ENCODE assay signal across 21 mouse cellular contexts in genomic region chr6:113254899-113255298, GRCm38 (mm10). TPM values are rescaled to one million over a fixed set of nuclear protein-coding genes. Genes with fewer than 3 reads are reported as not detected.
DNase-seq lines count a peak whose midpoint lies in the region; ATAC-seq and TF ChIP-seq lines count a peak whose summit lies in the region.
"Had no signal": no experiment of that assay in that cellular context is flagged by ENCODE, and none has a peak within 500 bp of the region (broad histone marks: within the 10 kb centered on the region; RNA-seq: fewer than 3 reads in every experiment).

No protein-coding gene starts in this region.

- no peaks in the 10 kb centered on the region for H3K4me1 ChIP-seq in kidney, embryonic 15.5 days
- no peaks in the 10 kb centered on the region for H3K4me1 ChIP-seq in forebrain, postnatal 0 days (ENCODE audit: insufficient read depth)
- H3K4me1 ChIP-seq: embryonic facial prominence, embryonic 10.5 days; liver, embryonic 15.5 days; neural tube, embryonic 12.5 days had no signal

- H3K27ac ChIP-seq in kidney, embryonic 15.5 days = no peak overlapping the region
- H3K27ac ChIP-seq in forebrain, postnatal 0 days (ENCODE audit: low read depth, low read length) = no peak overlapping the region
- H3K27ac ChIP-seq: embryonic facial prominence, embryonic 10.5 days; hindbrain, embryonic 14.5 days; liver, embryonic 15.5 days; neural tube, embryonic 12.5 days had no signal

- DNase-seq in adrenal gland, adult (ENCODE audit: inconsistent age in 2 of 2, low spot score in 1 of 2) = peak; percentile 68 to 85
- DNase-seq in adrenal gland, postnatal 4 days (ENCODE audit: low spot score in 2 of 2) = no peak
- peak; percentile 9 to 48 for DNase-seq in kidney, adult 8-10 months
- peak; percentile 61 to 76 for DNase-seq in adrenal gland, postnatal 36 days
- no peak for DNase-seq in testis, postnatal 10 days (ENCODE audit: low spot score)
- no peak for DNase-seq in forebrain, postnatal 0 days
- DNase-seq: cerebellum, adult 11 months; cerebellum, postnatal 36 days; gastrocnemius, postnatal 36 days; lung, postnatal 10 days; spleen, adult 18-20 months had no signal

- H3K9ac ChIP-seq in kidney, embryonic 15.5 days = no peak overlapping the region
- no peak overlapping the region for H3K9ac ChIP-seq in forebrain, postnatal 0 days
- H3K9ac ChIP-seq: hindbrain, embryonic 14.5 days; liver, embryonic 15.5 days; neural tube, embryonic 12.5 days had no signal

- H3K9me3 ChIP-seq in kidney, embryonic 15.5 days (replicated peaks) = no peaks in the 10 kb centered on the region
- H3K9me3 ChIP-seq in forebrain, postnatal 0 days (ENCODE audit: low read length) = no peaks in the 10 kb centered on the region
- H3K9me3 ChIP-seq: embryonic facial prominence, embryonic 10.5 days; liver, embryonic 15.5 days; neural tube, embryonic 12.5 days had no signal

- H3K36me3 ChIP-seq in kidney, embryonic 15.5 days = peaks cover 95% of the 10 kb centered on the region
- H3K36me3 ChIP-seq in forebrain, postnatal 0 days (ENCODE audit: insufficient read depth) = peaks cover 77% of the 10 kb centered on the region

- no peak for ATAC-seq in kidney, embryonic 15.5 days (replicated peaks; ENCODE audit: low FRiP score)
- ATAC-seq in megakaryocyte progenitor cell, adult 5-6 weeks (replicated peaks; ENCODE audit: poor library complexity) = peak; percentile 52
- no peak for ATAC-seq in forebrain, postnatal 0 days
- ATAC-seq: forebrain, embryonic 14.5 days; intestine, postnatal 0 days had no signal

- H3K27me3 ChIP-seq in kidney, embryonic 15.5 days = no peaks in the 10 kb centered on the region
- no peaks in the 10 kb centered on the region for H3K27me3 ChIP-seq in forebrain, postnatal 0 days (ENCODE audit: insufficient read depth, low read length)
- H3K27me3 ChIP-seq: liver, embryonic 15.5 days; neural tube, embryonic 12.5 days had no signal

- H3K4me2 ChIP-seq in kidney, embryonic 15.5 days = no peak overlapping the region
- H3K4me2 ChIP-seq in forebrain, postnatal 0 days (ENCODE audit: low read depth) = no peak overlapping the region
- H3K4me2 ChIP-seq: hindbrain, embryonic 14.5 days; liver, embryonic 15.5 days; midbrain, embryonic 11.5 days; neural tube, embryonic 12.5 days had no signal

- TF ChIP-seq CTCF in forebrain, postnatal 0 days (IDR thresholded peaks at IDR 0.05; ENCODE audit: low read depth) = no peak

- no peak overlapping the region for H3K4me3 ChIP-seq in kidney, embryonic 15.5 days (replicated peaks)
- no peak overlapping the region for H3K4me3 ChIP-seq in forebrain, postnatal 0 days (ENCODE audit: low read depth, low read length)
- H3K4me3 ChIP-seq: embryonic facial prominence, embryonic 10.5 days; liver, embryonic 15.5 days; neural tube, embryonic 12.5 days had no signal

RNA-seq across cellular contexts. Expression of gene Mtmr14, which starts 17.3 kb away (rescaled TPM):
- total RNA-seq in adrenal gland, postnatal 4 days (2021) = 10 to 100 TPM; 25.8 to 26.2 TPM
- polyA plus RNA-seq in kidney, embryonic 15.5 days (2015; fragmentation: Nextera tagmentation; extraction: Ambion mirVana) = 36.2 and 39.4 TPM in 2 replicates
- total RNA-seq in adrenal gland, postnatal 36 days (2021) = 10 to 100 TPM; 19.7 to 30.1 TPM
- 22.7 and 24.3 TPM in 2 replicates for total RNA-seq in megakaryocyte progenitor cell, adult 5-6 weeks (2015)
- 39.7 and 55.8 TPM in 2 replicates for total RNA-seq in megakaryocyte progenitor cell, adult 5-6 weeks (2017)
- 41.0 and 42.9 TPM in 2 replicates for total RNA-seq in forebrain, postnatal 0 days (2014; rRNA removed)
- polyA plus RNA-seq in forebrain, postnatal 0 days (2015; fragmentation: Nextera tagmentation; extraction: Ambion mirVana) = 34.1 and 35.0 TPM in 2 replicates

RNA-seq across cellular contexts. Expression of gene Cpne9, which starts 27.2 kb away (rescaled TPM):
- under 1 TPM; 0.45 to 0.62 TPM for total RNA-seq in adrenal gland, postnatal 4 days (2021)
- 0.05 and 0.18 TPM in 2 replicates for polyA plus RNA-seq in kidney, embryonic 15.5 days (2015; fragmentation: Nextera tagmentation; extraction: Ambion mirVana)
- total RNA-seq in adrenal gland, postnatal 36 days (2021) = 1 to 10 TPM; 1.1 TPM
- 0.49 TPM in 1 of 2 replicates, not detected in the other for total RNA-seq in megakaryocyte progenitor cell, adult 5-6 weeks (2015)
- not detected in 2 replicates for total RNA-seq in megakaryocyte progenitor cell, adult 5-6 weeks (2017)
- total RNA-seq in forebrain, postnatal 0 days (2014; rRNA removed) = 0.54 and 4.0 TPM in 2 replicates
- polyA plus RNA-seq in forebrain, postnatal 0 days (2015; fragmentation: Nextera tagmentation; extraction: Ambion mirVana) = 1.9 and 4.1 TPM in 2 replicates
- total RNA-seq: gastrocnemius, postnatal 36 days had no signal
- polyA plus RNA-seq: intestine, postnatal 0 days; liver, embryonic 15.5 days had no signal

RNA-seq across cellular contexts. Expression of gene Brpf1, which starts 52.0 kb away (rescaled TPM):
- total RNA-seq in adrenal gland, postnatal 4 days (2021) = 10 to 100 TPM; 40.6 to 46.3 TPM
- 19.2 and 20.4 TPM in 2 replicates for polyA plus RNA-seq in kidney, embryonic 15.5 days (2015; fragmentation: Nextera tagmentation; extraction: Ambion mirVana)
- total RNA-seq in adrenal gland, postnatal 36 days (2021) = 10 to 100 TPM; 25.2 to 27.2 TPM
- total RNA-seq in megakaryocyte progenitor cell, adult 5-6 weeks (2015) = 33.9 and 34.7 TPM in 2 replicates
- 36.6 and 39.0 TPM in 2 replicates for total RNA-seq in megakaryocyte progenitor cell, adult 5-6 weeks (2017)
- 27.5 and 30.7 TPM in 2 replicates for total RNA-seq in forebrain, postnatal 0 days (2014; rRNA removed)
- polyA plus RNA-seq in forebrain, postnatal 0 days (2015; fragmentation: Nextera tagmentation; extraction: Ambion mirVana) = 9.8 and 10.9 TPM in 2 replicates

RNA-seq across cellular contexts. Expression of gene Lhfpl4, which starts 59.7 kb away (rescaled TPM):
- total RNA-seq in adrenal gland, postnatal 4 days (2021) = 1 to 10 TPM; 8.1 to 8.8 TPM
- polyA plus RNA-seq in kidney, embryonic 15.5 days (2015; fragmentation: Nextera tagmentation; extraction: Ambion mirVana) = 0.64 and 1.00 TPM in 2 replicates
- total RNA-seq in adrenal gland, postnatal 36 days (2021) = 1 to 10 TPM; 2.9 to 3.1 TPM
- total RNA-seq in megakaryocyte progenitor cell, adult 5-6 weeks (2015) = 0.15 and 0.39 TPM in 2 replicates
- total RNA-seq in megakaryocyte progenitor cell, adult 5-6 weeks (2017) = not detected in 2 replicates
- 49.6 and 64.1 TPM in 2 replicates for total RNA-seq in forebrain, postnatal 0 days (2014; rRNA removed)
- 26.7 and 53.5 TPM in 2 replicates for polyA plus RNA-seq in forebrain, postnatal 0 days (2015; fragmentation: Nextera tagmentation; extraction: Ambion mirVana)
- total RNA-seq: monocyte, adult 5-6 weeks had no signal

Comparison
In these comparisons a context has a peak if more than half of its experiments do, and no peak if none do; other contexts are left out.
1. DNase-seq: peak in adrenal gland, adult (2 of 2), kidney, adult 8-10 months (2 of 2) and adrenal gland, postnatal 36 days (2 of 2); none in adrenal gland, postnatal 4 days (0 of 2), testis, postnatal 10 days (single experiment) and forebrain, postnatal 0 days (single experiment).